Mouse (Mus musculus) thymus, postnatal 25 days (tissue): Measurements from ENCODE around the gene 2900026A02Rik.

Source experiments
- DNase-seq: peaks from one replicate; pipeline ENCODE4 v3.0.0; 2022

The 2900026A02Rik gene

DNA sequence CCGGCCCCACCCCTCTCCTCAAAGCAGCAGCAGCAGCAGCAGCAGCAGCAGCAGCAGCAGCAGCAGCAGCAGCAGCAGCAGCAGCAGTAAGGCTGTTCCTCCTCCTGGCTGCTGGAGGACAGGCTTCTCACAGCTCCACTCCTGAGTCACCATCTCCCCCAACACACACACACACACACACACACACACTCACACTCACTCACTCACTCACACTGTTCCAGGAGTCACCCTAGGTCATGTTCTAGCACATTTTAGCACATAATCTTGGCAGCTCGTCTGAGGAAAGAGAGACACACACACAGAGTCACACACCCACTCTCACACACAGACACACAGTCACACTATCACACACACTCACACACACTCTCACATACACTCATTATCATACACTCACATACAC, 74.4 kb downstream of the 2900026A02Rik start:
- DNase-seq = no peak

DNA sequence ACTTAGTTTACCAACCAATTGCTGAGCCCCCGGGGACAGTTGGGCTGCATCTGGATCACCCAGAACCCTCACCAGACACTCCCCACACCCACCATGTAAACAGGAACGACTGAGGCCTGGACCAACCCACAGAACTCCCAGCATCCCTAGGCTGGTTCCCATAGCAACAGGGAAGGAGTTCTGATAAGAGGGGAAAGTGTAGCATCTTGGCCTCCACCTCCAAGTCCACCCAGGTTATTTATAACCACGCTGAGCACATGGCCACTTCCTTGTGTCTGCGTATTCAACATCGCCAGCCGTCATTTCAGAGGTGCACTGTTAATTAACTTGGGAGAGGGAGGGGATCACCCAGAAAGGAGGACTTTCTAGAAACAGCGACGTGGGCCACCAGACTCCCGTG, 75.9 kb downstream of the 2900026A02Rik start:
- DNase-seq = no peak

GRCm38 (mm10) chr5:113142486-113142885, 78.5 kb downstream of the 2900026A02Rik start:
- no peak for DNase-seq

GRCm38 (mm10) chr5:113142018-113142417, 79.0 kb downstream of the 2900026A02Rik start:
- no peak for DNase-seq

GRCm38 (mm10) chr5:113140872-113141271, 80.2 kb downstream of the 2900026A02Rik start:
- DNase-seq = no peak

- no peak for DNase-seq
Observed at GRCm38 (mm10) chr5:113140051-113140450, 81.0 kb downstream of the 2900026A02Rik start.

DNA sequence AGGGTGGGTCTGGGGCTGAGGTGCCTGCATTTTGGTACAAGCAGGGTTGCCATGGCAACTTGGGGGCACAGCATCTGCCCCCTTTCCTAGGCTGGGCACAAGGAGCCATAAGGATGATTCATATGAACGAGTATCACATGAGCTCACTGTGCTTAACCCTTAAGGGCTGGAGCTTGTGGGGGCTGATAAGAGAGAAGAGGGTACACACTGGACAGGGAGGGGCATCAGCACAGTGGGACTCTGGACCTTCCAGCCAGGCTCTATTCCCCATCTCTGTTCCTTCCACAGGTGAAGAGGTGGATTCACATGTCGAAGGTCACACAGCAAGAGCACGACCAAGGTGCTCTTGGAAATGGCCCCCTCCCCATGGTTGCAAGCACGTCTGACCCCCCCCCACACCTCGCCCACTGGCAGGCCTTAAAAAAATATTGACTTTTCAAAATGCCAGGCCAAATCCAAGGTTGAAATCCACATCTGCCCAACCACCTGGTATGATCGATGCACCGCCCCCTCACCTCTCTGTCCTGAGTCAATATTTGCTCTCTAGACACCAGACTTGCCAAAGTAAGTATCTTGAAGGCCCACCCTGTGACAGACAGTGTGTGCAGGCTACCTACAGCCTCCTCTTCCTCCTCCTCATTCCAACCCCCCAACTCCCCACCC, 81.8 kb downstream of the 2900026A02Rik start:
- no peak for DNase-seq

DNA sequence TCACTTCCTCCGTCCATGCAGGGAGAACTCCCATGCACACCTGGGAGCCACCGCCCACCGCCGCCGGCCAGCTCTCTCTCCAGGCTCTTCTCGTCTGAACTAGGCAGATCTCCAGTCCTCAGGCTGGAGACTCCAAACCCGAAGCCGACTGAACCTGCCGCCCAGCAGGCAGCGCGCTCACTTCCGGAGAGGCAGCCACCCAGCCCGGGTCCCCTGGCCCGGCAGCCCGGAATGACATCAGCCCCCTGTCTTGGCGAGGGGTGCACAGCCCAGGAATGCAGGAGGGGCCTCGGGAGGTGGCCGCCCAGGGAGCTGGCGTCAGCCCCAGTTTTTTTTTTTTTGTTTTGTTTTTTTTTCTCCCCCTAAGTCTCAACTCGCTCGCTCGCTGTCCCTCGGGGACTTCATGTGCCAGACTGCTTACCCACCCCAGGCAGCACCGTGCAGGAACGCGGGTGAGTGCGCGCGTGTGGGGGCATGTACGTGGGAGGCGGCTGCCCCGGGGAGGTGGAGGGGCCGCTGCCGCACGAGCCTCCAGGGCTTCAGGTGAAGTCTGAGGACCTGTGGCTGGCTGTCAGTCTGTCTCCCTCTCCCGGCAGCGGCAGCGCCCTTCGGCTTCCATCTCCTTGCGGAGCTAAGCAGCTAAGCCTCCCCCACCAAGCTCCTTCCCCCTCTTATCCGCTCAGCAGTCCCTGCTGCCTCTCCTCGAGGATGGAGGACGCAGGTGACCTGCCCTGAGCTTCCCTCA, 82.5 kb downstream of the 2900026A02Rik start:
- peak; percentile 30 for DNase-seq

DNA sequence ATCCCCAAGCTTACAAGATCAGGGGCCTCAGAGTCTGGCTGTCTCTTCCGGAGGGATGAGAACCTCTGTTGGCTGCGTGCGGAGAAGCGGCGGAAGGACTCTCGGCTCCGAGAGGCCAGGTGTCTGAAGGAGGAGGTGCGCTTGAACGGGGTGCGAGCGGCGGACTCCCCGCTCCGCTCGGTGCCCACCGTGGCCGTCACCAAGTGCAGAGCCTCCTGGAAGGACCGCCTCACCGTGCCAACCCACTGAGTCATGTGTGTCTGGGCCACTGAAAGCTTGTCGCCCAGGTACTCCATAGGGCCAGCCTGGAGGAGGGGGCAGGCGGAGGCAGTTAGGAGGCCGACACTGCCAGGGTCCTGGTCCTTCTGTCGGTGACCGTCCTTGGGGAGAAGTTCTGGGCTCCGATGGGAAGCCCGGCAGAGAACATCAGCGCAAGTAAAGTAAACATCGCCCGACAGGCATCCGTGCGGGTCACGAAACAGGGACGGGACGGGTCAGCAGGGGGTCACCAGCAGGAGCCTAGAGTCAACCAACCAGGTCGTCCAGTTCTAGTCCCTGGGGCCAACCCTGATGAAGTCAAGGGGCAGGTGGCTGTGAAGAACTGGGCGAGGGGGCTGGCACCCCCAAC, 83.2 kb downstream of the 2900026A02Rik start:
- DNase-seq = peak; percentile 20

GRCm38 (mm10) chr5:113136951-113137487, 84.0 kb downstream of the 2900026A02Rik start:
- no peak for DNase-seq

DNA sequence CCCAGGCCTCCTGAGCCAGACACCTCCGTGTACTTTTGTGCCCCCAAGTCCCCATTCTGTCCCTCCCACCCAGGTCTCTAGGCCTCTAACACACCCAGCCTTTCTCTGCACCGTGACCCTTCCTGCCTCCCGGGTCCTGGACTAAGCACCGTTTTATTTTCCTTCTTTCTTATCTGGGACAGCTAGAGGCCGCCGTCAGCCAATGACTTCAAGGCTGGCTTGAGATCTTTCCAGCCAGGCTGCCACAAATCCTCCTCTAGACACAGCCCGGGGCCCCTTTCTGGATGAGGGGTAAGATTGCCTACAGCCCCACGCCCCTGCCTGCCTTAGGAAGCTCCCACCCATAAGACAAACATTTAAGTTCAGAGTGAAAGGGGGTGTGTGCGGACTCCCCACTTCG, 85.5 kb downstream of the 2900026A02Rik start:
- DNase-seq = no peak

GRCm38 (mm10) chr5:113133722-113134710, 87.0 kb downstream of the 2900026A02Rik start:
- no peak for DNase-seq

- DNase-seq = no peak
Observed at GRCm38 (mm10) chr5:113133080-113133491, 88.0 kb downstream of the 2900026A02Rik start.

DNA sequence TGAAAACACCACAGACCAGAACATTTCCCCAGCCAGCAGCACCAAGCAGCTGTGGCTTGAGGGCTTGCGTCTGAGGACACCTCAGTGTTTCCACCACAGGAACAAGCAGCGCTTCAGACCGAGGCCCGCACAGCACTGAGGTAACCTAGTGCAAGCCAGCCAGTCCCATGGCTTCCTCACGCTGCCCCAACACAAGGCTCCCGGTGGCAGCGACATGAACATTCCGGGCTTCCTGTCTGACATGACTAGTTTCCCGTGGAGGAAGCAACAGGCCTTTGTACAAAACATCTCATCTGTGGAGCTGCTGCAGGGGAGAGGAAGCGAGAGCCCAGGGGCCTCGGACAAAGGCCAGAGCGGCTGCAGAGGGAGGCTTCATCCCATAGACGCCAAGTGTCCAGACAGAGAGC, 88.4 kb downstream of the 2900026A02Rik start:
- no peak for DNase-seq

GRCm38 (mm10) chr5:113128426-113128825, 92.6 kb downstream of the 2900026A02Rik start:
- DNase-seq = no peak

GRCm38 (mm10) chr5:113126476-113126875, 94.6 kb downstream of the 2900026A02Rik start:
- no peak for DNase-seq

- no peak for DNase-seq
Observed at GRCm38 (mm10) chr5:113123693-113124092, 97.3 kb downstream of the 2900026A02Rik start.

DNA sequence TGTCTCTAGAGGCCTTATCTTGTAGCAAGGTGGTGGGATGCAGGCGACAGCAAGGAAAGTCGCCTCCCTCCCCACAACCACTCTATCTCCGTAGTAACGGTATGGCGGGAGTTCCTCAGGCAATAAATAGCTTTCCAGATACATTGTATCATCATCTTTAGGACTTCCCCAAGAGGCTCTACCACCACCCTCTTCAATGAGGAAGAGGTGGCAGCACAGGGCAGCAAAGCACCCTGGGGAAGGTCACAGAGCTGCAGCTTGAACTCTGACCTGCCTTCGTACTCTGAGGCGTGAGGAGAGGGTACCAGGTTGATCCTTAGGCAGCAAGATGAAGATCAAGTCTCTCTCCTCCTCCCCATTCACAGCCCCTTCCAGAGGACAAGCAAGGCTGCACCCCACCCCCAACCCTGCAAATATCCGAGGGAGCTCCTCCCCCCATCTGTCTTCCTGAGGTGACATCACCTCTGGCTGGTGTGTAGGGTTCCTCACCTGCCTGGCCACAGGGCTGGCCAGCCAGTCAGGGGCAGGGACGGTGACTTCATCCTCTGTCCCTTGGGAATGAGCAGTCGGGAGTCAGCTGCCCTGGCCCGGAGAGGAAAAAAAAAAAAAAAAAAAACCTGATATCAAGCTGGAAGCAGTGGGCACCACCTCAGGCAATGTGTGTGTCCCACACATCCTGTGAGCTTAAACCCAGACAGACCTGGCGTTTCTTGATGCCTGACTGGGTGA, 98.5 kb downstream of the 2900026A02Rik start:
- DNase-seq = no peak

GRCm38 (mm10) chr5:113121591-113121875, 99.5 kb downstream of the 2900026A02Rik start:
- DNase-seq = no peak

DNA sequence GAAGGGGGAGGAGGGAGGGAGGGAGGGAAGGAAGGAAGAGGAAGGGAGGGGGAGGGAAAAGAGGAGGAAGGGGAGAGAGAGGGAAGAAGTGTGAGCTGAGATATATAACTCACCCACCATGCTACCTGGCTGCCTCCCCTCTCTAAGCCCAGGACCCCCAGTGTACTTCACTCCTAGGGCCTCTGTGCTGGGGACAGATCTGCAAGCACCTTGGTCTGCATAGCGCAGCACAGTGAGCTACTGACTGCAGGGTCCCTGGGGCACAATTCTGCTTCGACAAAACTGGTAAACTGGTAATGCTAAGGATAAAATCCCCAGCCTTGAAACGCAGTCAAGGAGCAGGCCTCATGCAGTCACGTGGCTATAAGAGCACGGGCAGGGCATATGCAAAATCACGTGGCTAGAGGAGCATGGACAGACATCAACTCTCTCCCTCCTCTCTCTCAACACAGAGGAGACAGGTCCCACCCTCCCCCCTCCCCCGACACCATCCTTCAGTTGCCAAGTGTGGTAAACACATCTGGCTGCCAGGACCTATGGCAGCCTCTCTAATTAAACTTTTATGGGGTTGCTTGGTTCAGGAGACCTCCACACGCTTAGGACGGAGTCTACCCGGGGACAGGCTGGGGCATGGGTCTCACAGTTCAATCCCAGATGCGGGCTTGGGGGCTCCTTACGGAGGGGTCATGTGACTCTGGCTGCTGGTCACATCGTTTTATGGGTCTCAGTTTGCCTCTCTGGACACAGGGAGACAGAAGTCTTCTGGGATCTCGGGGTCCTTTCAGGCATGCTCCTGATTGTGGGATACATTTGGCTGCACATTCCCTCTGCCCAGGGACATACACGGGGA, 100.1 kb downstream of the 2900026A02Rik start:
- no peak for DNase-seq
